Mouse (Mus musculus): ENCODE results near the gene Swt1.

GRCm38 (mm10) chr1:151329601-151330000 is 98.7 kb downstream of the Swt1 start:
- no peak for TF ChIP-seq POLR2A (IDR thresholded peaks at IDR 0.05; ENCODE audit: insufficient read depth, low read length)
- no peak for TF ChIP-seq EP300 (IDR thresholded peaks at IDR 0.05; ENCODE audit: insufficient read depth, low read depth, low read length)
- TF ChIP-seq CTCF (IDR thresholded peaks at IDR 0.05; ENCODE audit: low read depth, low read length), result no peak

Data from ES-Bruce4 (cell line).